Mouse (Mus musculus) embryonic facial prominence, embryonic 12.5 days (tissue): ENCODE results near the gene Pcsk4. TPM values are rescaled to one million over a fixed set of nuclear protein-coding genes. Genes with fewer than 3 reads are reported as not detected.
A peak's percentile ranks its signal among the peaks of the same experiment; 100 is the strongest.

ENCODE experiments used
- ATAC-seq: fragments of 200-750 bp; cut with Nextera tagmentation; 2 replicates; pipeline ENCODE4 v1.8.0; 2017; ENCODE audit not compliant: insufficient number of reproducible peaks, insufficient read depth, low FRiP score, low TSS enrichment
- H3K27ac ChIP-seq: fragments of 300-500 bp; sonication (generic); 2 replicates; pipeline ENCODE4 v1.5.1; 2016; ENCODE audit warnings: mild to moderate bottlenecking
- H3K27me3 ChIP-seq: fragments of 300-500 bp; sonication (generic); 2 replicates; pipeline ENCODE4 v1.6.1; 2016; ENCODE audit warnings: mild to moderate bottlenecking, moderate library complexity
- H3K36me3 ChIP-seq: fragments of 300-500 bp; sonication (generic); 2 replicates; pipeline ENCODE4 v1.6.1; 2016; ENCODE audit warnings: mild to moderate bottlenecking
- H3K4me1 ChIP-seq: fragments of 300-500 bp; sonication (generic); 2 replicates; pipeline ENCODE4 v1.6.1; 2016
- H3K4me2 ChIP-seq: fragments of 300-500 bp; sonication (generic); replicated peaks from 2 replicates; pipeline ENCODE4 v1.6.1; 2016; ENCODE audit warnings: mild to moderate bottlenecking, moderate library complexity
- H3K4me3 ChIP-seq: fragments of 300-500 bp; sonication (generic); 2 replicates; pipeline ENCODE4 v1.5.1; 2016; ENCODE audit warnings: mild to moderate bottlenecking
- H3K9ac ChIP-seq: fragments of 300-500 bp; sonication (generic); 2 replicates; pipeline ENCODE4 v1.6.1; 2016; ENCODE audit warnings: mild to moderate bottlenecking, moderate library complexity
- H3K9me3 ChIP-seq: fragments of 300-500 bp; sonication (generic); 2 replicates; pipeline ENCODE4 v1.6.1; 2016; ENCODE audit warnings: mild to moderate bottlenecking, moderate library complexity
- WGBS: fragments of 180-500 bp; shearing (Covaris S2); methylation state at CpG from one replicate; pipeline ENCODE4 v1.1.7; 2016; 5-methylcytosine and 5-hydroxymethylcytosine counted together
- polyA plus RNA-seq: library from polyadenylated mRNA; unstranded; fragments of >200 nt; fragmentation: Nextera tagmentation; extraction: Ambion mirVana; gene quantifications from 2 replicates; pipeline ENCODE4 v1.2.1, GENCODE M21; 2016

Pcsk4 gene
- polyA plus RNA-seq, 1 experiment from 2014 or later, result 4.5 TPM

DNA sequence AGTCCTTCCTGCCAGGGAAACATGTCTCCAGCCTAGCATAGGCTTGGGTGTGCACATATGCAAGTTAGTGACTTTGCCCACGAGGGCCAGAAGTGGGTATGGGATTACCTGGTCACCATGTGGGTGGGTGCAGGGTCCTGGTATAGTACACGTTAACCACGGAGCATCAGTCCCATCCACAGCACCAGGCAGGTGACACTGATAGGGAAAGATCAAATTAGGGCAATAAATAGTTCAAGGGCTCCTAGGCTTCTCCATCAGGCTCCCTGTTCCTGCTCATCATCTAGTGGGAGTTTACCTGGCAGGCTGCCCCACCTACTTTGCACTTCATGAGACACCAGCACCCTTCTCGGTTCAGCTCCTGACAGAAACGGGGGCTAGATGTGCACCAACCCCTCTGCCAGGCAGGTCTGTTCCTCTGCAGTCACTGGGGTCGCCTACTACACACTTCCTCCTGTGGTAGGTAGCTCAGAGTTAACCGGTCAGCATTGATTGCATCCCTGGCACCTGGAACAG, 34.5 kb downstream of the Pcsk4 start:
- ATAC-seq, result no peak
- H3K36me3 ChIP-seq, result peaks cover 19% of the 10 kb centered on the region
- peaks cover 38% of the 10 kb centered on the region for H3K4me1 ChIP-seq
- H3K4me3 ChIP-seq, result no peak overlapping the region
- peak overlapping the region; percentile 41; the same call in 1 of the 2 replicates for H3K27ac ChIP-seq
- H3K9me3 ChIP-seq, result no peaks in the 10 kb centered on the region
- 51% methylated on average over 7 of the region's 7 CpGs for WGBS
- no peak overlapping the region for H3K9ac ChIP-seq
- H3K27me3 ChIP-seq, result peaks cover 35% of the 10 kb centered on the region
- no peak overlapping the region for H3K4me2 ChIP-seq

DNA sequence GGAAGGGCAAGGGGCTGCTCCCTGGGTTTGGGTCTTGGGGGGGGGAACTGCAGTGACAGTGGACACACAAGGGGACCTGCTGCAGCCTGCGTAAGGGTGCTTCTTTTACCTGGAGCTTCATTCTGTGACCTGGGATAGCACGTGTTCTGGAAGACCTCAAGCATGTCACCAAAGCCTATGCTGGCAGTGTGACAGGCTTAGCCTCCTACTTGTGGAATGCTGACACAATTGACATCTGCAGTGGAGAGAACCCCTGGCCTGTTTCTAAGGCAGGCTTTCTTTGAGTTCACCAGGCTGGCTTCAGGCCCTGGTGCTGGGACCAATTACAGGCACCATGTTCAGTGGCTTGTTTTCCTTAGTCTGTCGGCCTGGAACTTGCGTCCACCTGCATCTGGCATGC, 35.0 kb downstream of the Pcsk4 start:
- ATAC-seq, result no peak
- H3K27ac ChIP-seq, result 0 out of 2 replicates have a peak overlapping the region, but pooled peaks have one; percentile 36
- H3K9ac ChIP-seq, result no peak overlapping the region

DNA sequence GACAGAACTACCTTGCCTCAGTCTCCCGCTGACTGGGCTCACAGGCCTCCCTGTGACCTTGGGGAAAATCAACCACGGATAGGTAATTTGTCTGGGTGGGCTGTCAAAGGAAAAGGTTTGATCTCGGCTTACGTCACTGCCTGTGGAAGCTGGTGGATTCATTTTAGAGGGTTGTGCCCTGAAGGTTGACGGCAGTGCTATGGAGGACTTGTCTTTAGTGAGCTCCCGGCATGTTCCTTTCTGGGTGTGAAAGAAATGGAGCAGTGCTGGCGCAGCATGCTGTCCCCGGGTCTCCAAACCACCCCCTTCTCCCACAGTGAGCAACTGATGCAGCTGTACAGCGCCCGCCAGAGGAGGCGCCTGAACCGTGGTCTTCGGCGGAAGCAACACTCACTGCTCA, 36.0 kb downstream of the Pcsk4 start:
- peaks cover 26% of the 10 kb centered on the region for H3K36me3 ChIP-seq
- H3K9me3 ChIP-seq, result no peaks in the 10 kb centered on the region
- no peak for ATAC-seq
- peaks cover 32% of the 10 kb centered on the region for H3K4me1 ChIP-seq
- 21% methylated on average over 14 of the region's 14 CpGs for WGBS
- peak overlapping the region; percentile 99 for H3K9ac ChIP-seq
- peak overlapping the region; percentile 99 for H3K4me3 ChIP-seq
- H3K27me3 ChIP-seq, result peaks cover 19% of the 10 kb centered on the region
- peak overlapping the region; percentile 95 for H3K4me2 ChIP-seq
- H3K27ac ChIP-seq, result peak overlapping the region; percentile 91

More for the DNA sequence above, 35.0 kb downstream of the Pcsk4 start:
- H3K36me3 ChIP-seq, result peaks cover 19% of the 10 kb centered on the region
- H3K4me2 ChIP-seq, result no peak overlapping the region
- peaks cover 37% of the 10 kb centered on the region for H3K4me1 ChIP-seq
- peak overlapping the region; percentile 99; the same call in 1 of the 2 replicates for H3K4me3 ChIP-seq
- 63% methylated on average over 4 of the region's 4 CpGs for WGBS
- no peaks in the 10 kb centered on the region for H3K9me3 ChIP-seq
- H3K27me3 ChIP-seq, result peaks cover 29% of the 10 kb centered on the region

DNA sequence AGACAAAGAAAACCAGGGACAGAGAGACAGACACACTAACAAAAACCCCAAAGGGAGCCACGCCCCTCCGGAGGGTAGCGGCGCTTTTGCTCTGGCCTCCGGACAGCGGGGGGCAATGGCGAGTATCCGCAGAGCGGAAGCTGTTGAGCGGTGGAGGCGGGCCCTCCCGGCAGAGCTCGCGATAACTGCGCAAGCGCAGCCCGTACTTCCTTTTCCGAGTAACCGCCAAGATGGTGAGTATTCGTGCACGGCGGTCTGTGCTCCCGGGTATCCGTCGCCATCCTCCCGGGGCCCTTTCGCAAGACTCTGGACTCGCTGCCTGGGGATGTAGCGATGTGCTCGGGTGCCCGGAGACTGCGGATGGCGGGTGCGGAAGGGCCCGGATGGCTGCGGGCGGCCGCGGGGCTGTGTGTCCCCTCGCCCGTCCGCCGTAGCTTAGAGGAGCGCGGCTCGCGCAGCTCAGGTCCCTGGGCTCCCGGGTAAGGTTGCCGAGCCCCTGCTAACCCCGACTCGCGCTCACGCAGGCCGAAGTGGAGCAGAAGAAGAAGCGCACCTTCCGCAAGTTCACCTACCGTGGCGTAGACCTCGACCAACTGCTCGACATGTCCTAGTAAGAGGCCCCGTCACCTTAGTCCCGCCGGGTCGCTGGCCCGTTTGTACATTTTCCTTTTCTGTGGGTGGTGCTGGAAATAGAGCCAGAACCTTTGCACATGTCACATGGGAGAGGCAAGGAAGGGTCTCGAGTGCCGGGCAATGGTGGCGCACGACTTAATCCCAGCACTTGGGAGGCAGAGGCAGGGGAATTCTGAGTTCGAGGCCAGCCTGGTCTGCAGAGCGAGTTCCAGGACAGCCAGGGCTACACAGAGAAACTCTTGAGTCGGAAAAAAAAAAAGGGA, 36.8 kb downstream of the Pcsk4 start, which contains the start of gene Rps15:
Rps15 (plus strand) TSS at position 203 of the 896 bp plus-strand sequence.
- H3K4me3 ChIP-seq, result peak within 1 kb of the TSS; percentile 99
- ATAC-seq, result peak; percentile 74; the same call in 1 of the 2 replicates
- H3K4me2 ChIP-seq, result peak within 1 kb of the TSS; percentile 95
- H3K9me3 ChIP-seq, result no peaks in the 10 kb centered on the region
- peaks cover 33% of the 10 kb centered on the region for H3K36me3 ChIP-seq
- peak within 1 kb of the TSS; percentile 99 for H3K9ac ChIP-seq
- H3K27ac ChIP-seq, result peak within 1 kb of the TSS; percentile 91
- WGBS, result under 1% methylated on average over 71 of the region's 72 CpGs
- H3K4me1 ChIP-seq, result peaks cover 29% of the 10 kb centered on the region
- H3K27me3 ChIP-seq, result peaks cover 11% of the 10 kb centered on the region

DNA sequence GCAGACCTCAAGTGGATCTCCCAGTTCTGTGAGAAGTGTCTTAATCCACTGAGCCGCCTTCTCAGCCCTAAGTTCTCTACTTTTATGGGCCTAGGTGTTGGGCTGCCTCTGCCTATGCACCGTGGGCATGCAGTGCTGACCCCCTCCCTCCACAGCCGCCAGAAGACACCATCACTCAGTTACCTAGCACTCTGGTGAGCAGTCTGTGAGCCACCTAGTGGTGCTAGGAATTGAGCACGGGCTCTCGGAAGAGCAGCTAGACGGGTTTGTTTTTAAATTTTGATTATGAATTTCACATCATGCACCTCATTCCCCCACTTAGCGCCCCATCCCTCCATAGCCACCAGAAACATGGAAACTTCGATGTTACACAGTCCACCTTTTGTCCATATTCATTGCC, 40.6 kb downstream of the Pcsk4 start:
- Histone ChIP-seq H3K4me3 (no peak overlapping the region), H3K27ac (no peak overlapping the region; the same call in 1 of the 2 replicates), H3K27me3 (no peaks in the 10 kb centered on the region), H3K4me1 (peaks cover 6% of the 10 kb centered on the region), H3K36me3 (peaks cover 54% of the 10 kb centered on the region), H3K9me3 (no peaks in the 10 kb centered on the region), H3K9ac (no peak overlapping the region), H3K4me2 (no peak overlapping the region)
- 70% methylated on average over 8 of the region's 8 CpGs for WGBS
- no peak for ATAC-seq

DNA sequence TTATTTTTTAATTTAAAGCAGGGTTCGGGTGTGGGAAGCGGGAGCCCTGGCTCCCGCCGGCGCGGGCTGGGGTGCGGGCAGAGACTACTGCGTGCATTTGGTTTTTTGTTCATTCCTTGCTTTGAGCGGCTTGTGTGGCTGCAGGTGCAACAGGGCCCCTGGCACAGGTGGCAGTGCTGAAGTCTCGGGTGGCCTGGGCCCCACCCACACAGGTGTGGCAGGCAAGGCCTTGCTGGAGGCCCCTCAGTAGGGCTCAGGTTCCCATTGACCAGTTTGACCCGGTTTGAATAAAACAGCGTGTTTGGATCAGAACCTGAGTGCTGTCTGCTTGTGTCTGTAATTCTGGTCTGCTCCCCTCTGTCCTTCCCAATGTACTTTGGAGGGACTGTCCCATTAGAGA, 41.2 kb downstream of the Pcsk4 start:
- H3K4me3 ChIP-seq, result no peak overlapping the region
- no peaks in the 10 kb centered on the region for H3K9me3 ChIP-seq
- H3K9ac ChIP-seq, result no peak overlapping the region
- no peak for ATAC-seq
- H3K4me2 ChIP-seq, result no peak overlapping the region
- no peak overlapping the region for H3K27ac ChIP-seq
- peaks cover 56% of the 10 kb centered on the region for H3K36me3 ChIP-seq
- WGBS, result 90% methylated on average over 12 of the region's 12 CpGs
- peaks cover under 1% of the 10 kb centered on the region; the same call in 1 of the 2 replicates for H3K4me1 ChIP-seq
- no peaks in the 10 kb centered on the region for H3K27me3 ChIP-seq

DNA sequence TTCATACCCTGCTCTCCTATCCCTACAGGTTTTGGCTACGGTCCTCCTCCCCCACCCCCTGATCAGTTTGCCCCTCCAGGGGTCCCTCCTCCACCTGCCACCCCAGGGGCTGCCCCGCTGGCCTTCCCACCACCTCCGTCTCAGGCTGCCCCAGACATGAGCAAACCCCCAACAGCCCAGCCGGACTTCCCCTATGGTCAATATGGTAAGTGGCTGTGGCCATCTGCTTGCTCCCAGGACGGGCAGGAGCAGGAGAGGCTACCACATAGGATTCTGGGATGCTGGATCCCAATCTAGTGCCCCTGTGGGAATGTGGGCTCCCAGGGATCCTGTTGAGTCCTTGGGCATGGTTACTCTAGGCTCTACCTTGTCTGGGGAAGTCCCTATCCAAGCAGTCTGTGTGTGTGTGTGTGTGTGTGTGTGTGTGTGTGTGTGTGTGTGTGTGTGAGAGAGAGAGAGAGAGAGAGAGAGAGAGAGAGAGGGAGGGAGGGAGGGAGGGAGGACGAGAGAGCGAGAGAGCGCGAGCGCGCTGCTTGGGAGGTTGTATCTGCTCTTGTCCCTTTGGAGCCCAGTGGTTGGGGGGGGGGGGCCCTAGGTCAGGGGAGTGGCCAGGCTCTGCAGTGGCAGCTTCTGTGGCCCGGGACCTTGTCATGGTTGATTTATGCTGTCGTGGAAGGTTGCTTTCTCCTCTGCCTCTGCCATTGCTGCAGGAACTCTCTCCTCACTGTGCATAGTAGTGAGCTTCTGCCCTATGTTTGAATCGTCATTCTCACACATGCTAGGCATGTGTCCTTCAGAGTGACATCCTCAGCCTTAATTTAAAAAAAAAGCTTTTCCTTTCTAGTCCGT, 43.9 kb downstream of the Pcsk4 start:
- H3K27ac ChIP-seq, result no peak overlapping the region
- H3K9ac ChIP-seq, result 0 out of 2 replicates have a peak overlapping the region, but pooled peaks have one; percentile 8
- H3K4me1 ChIP-seq, result no peaks in the 10 kb centered on the region
- H3K27me3 ChIP-seq, result no peaks in the 10 kb centered on the region
- H3K9me3 ChIP-seq, result no peaks in the 10 kb centered on the region
- no peak overlapping the region for H3K4me2 ChIP-seq
- 76% methylated on average over 9 of the region's 15 CpGs for WGBS
- H3K36me3 ChIP-seq, result peaks cover 82% of the 10 kb centered on the region
- no peak overlapping the region for H3K4me3 ChIP-seq
- no peak for ATAC-seq

DNA sequence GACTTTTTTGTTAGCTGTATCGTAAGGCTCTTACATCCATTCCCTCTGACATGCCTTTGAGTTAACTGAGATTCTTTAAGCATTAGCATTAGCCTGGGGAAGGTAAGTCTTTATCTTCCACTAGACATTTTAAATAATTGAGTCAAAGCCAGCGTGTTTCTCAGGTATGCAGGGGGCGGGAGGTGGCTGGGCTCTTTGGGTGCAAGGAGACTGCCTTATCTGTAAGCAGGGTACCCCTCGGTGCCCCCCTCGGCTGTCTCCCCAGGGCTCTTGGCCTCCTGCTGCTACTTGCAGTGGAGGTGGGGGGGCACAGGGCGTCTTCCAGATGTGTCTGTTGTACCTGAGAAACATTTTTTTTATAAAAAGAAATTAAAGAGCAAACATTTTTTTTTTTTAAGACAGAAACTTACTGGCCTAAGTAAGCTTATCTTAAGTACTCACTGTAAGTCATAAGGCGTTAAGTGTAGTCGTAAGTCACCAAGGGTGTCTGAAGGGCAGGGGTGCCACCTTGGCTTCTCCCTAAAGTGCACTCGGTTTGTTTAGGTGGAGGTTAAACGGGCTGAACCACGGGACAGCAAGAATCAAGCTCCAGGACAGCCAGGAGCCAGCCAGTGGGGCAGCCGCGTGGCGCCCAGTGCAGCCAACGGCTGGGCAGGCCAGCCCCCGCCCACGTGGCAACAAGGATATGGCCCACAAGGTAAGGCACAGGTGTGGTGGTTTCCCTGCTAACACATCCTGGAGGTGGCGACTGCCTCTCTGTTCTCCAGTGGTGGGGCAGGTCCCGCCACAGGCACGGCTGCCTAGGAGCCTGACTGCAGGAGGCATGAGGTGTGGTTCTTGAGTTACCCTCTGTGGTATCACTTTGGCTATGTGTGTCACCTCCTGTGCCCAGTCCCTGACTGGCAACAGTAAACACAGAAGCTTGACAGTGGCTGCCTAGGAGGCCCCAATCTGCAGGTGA, 46.5 kb downstream of the Pcsk4 start:
- no peak overlapping the region for H3K4me3 ChIP-seq
- WGBS, result 90% methylated on average over 20 of the region's 20 CpGs
- H3K36me3 ChIP-seq, result peaks cover 95% of the 10 kb centered on the region
- H3K27me3 ChIP-seq, result no peaks in the 10 kb centered on the region
- no peak for ATAC-seq
- no peak overlapping the region for H3K27ac ChIP-seq
- no peaks in the 10 kb centered on the region for H3K9me3 ChIP-seq
- H3K9ac ChIP-seq, result no peak overlapping the region
- H3K4me1 ChIP-seq, result no peaks in the 10 kb centered on the region
- H3K4me2 ChIP-seq, result no peak overlapping the region

DNA sequence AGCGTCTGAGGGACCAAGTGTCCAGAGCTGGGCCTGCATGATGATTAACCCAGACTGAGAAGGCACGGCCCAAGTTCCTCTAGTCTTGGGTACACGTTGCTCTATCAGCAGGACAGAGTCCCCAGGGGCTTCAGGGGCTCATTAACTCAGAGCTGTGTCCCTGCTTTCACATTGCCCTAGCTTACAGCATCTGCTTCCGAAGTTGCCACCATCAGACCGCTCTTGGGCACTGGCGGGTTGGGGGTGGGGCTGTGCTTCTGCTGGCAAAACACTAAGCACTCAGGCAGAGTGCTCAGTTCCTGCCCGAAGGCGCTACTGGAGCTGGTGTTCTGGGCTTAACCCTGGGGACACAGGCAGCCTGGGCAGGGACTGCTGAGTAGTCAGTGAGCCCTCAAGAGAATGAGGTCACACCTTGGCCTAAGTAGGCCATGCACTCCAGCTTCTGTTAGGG, 47.4 kb downstream of the Pcsk4 start:
- Histone ChIP-seq H3K27ac (no peak overlapping the region), H3K27me3 (no peaks in the 10 kb centered on the region), H3K9me3 (no peaks in the 10 kb centered on the region), H3K4me3 (no peak overlapping the region), H3K9ac (no peak overlapping the region), H3K4me2 (no peak overlapping the region), H3K36me3 (peaks cover 96% of the 10 kb centered on the region), H3K4me1 (no peaks in the 10 kb centered on the region)
- no peak for ATAC-seq
- 72% methylated on average over 8 of the region's 8 CpGs for WGBS

DNA sequence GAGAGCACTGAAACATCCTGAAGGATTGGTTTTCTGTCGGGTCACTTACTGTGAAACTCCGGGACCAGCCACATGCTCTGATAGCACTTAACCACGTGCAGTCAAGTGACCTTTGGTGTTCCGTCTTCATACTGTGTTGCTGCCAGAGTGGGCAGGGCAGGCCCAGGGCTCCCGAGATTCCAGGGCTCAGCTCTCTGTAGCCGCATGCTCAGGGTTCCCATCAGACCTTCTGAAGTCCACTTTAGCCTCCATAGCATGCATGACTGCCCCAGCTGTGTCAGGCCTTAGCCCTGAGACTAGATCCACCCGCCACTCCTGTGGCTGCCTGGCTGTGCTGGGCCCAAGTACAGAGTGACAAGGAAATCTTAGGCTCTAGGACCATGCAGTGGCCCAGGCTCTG, 48.0 kb downstream of the Pcsk4 start:
- H3K4me1 ChIP-seq, result no peaks in the 10 kb centered on the region
- H3K9ac ChIP-seq, result 0 out of 2 replicates have a peak overlapping the region, but pooled peaks have one; percentile 10
- ATAC-seq, result no peak
- WGBS, result 83% methylated on average over 7 of the region's 7 CpGs
- no peak overlapping the region for H3K4me3 ChIP-seq
- H3K27me3 ChIP-seq, result no peaks in the 10 kb centered on the region
- H3K36me3 ChIP-seq, result peaks cover 94% of the 10 kb centered on the region
- no peak overlapping the region for H3K27ac ChIP-seq
- H3K4me2 ChIP-seq, result no peak overlapping the region
- H3K9me3 ChIP-seq, result no peaks in the 10 kb centered on the region
